Mouse (Mus musculus) erythroblast, embryonic 14.5 days (primary cell): ENCODE results near the gene A1bg.

ENCODE experiments used
- GATA1 ChIP-seq: IDR thresholded peaks from 2 replicates; pipeline ENCODE4 v1.6.1; 2012; ENCODE audit warnings: low read length, inconsistent platforms, mixed read lengths
- TAL1 ChIP-seq: IDR thresholded peaks from 3 replicates; pipeline ENCODE4 v1.6.1; 2012; ENCODE audit warnings: low read length, inconsistent platforms, mixed read lengths

GRCm38 (mm10) chr15:60862417-60862816, 60.4 kb downstream of the A1bg start:
- TF ChIP-seq GATA1 (no peak), TAL1 (no peak)
